Mouse (Mus musculus) frontal cortex, postnatal 10 days (tissue): ENCODE measurements at regions not wholly inside any gene's neighbourhood (a gene's known extent, or its start where the extent isn't known, plus 50 kb on each side); places are given as distances from the start of the nearest gene placed in this dataset.

Source experiments
- DNase-seq, 2 experiments: peaks; one replicate each; pipeline ENCODE4 v3.0.0; 2022; ENCODE audit warnings: low spot score in 2 of 2, mixed read lengths in 1 of 2

GRCm38 (mm10) chr10:17001320-17001719 lies 721.7 kb upstream of the Cited2 start:
- DNase-seq, result no peak

DNA sequence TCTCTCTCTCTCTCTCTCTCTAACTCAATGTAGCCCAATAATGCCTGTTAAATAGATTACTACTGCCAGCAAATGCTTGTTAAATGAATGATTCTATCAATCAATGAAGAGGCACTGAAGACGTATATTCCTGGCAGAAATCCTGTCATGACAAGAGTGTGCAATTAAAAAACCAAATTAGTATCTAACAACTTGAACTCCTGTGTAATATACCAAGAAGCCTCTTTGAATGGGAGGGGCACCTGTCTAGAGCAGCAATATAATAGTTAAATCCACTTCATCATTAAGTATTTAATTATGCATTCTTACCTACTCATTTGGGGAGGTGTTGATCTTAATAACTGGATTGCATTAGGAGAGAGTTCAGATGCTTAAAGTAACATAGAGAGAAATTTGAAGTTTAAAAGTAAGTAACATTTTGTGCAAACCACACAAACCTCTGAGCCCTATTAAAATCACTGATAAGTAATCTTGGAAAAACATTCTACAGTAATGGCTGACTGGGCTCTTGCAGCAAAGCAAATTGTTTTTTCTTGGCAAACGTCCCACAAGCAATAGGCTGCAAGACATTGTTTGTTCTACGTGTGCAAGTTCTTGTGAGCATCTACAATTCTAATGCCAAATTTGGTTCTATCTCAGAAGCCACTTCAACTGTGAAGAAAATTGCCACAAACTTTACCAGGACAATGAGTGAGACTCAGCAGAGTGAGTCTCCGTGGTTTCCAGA lies 719.7 kb upstream of the Cited2 start:
- DNase-seq, result no peak

DNA sequence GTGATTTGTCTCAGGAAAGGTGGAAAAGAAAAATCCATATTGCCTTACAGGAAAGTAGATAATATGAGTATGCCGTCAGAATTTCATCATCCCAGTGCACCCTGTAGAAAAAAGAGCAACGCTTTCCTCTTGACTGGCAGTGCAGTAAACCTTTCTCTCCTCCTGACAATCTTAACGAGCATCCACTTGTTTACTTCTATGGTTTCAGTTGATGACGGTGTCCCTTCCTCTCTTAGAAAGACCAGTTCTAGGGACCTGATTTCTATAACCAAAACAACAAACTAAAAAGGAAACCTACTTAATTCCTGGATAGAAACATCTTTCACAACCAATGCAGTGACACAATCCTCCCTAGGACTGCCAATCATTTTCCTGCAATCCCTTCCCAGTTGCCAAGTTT lies 714.3 kb upstream of the Cited2 start:
- no peak for DNase-seq

- DNase-seq, result no peak
These were observed 713.0 kb upstream of the Cited2 start for GRCm38 (mm10) chr10:17010047-17010446.

- no peak for DNase-seq
These were observed 711.1 kb upstream of the Cited2 start for GRCm38 (mm10) chr10:17011876-17012275.

DNA sequence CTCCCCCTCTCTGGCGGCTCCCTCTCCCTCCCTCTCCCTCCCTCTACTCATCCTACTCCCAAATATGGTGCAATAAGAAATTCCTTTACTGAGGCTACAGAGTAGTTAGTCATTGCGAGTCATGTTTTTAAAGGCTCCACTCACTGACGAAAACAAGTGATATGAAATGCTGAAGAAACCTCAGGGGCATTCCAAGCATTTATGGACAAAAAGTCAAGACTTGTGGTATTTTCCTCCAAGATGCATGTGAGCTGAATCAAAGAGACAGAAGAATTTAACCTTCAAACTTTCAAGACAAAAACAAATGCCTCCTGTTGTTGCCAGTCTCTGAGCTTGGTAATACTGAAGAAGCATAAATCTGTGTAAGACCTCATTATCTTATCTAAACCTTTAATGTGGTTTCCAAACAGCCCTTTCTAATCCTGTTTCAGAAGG lies 710.5 kb upstream of the Cited2 start:
- DNase-seq, result no peak

DNA sequence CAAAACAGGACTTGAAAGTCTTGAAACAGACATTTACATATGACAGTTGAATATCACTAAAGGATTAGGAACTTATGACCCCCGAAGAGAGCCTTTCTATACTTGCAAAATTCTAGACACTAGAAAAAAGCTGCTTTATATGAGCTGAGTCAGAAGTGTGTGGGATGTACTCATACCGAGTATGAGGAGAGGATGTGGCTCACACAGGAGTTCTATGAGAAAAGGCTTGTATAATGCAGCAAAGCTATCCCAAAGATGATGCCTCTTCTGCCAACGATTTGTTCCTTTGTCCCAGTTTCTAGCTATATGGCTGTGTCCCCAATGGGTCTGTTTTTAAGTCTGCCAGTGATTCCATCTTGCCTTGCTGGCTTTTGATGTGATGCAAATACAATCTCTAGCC lies 708.2 kb upstream of the Cited2 start:
- DNase-seq, result no peak

DNA sequence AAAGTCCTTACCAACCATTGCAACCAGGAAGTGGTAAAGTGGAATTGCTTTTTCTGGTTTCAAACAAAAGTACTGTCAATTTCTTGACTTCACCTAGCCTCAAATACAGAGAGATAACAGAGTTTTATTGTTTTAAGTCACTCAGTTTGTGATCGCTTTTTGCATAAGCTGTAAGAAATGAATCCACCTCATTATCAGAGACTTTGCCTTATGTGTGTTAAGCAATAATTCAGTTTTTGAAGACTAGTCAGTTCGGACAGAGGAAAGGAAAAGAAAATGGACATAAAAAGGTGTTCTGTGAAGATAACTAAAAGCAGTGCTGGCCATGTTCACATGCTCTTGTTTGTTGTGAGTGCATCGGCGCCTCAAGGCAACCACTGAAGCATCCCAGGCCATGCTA lies 706.2 kb upstream of the Cited2 start:
- no peak for DNase-seq

DNA sequence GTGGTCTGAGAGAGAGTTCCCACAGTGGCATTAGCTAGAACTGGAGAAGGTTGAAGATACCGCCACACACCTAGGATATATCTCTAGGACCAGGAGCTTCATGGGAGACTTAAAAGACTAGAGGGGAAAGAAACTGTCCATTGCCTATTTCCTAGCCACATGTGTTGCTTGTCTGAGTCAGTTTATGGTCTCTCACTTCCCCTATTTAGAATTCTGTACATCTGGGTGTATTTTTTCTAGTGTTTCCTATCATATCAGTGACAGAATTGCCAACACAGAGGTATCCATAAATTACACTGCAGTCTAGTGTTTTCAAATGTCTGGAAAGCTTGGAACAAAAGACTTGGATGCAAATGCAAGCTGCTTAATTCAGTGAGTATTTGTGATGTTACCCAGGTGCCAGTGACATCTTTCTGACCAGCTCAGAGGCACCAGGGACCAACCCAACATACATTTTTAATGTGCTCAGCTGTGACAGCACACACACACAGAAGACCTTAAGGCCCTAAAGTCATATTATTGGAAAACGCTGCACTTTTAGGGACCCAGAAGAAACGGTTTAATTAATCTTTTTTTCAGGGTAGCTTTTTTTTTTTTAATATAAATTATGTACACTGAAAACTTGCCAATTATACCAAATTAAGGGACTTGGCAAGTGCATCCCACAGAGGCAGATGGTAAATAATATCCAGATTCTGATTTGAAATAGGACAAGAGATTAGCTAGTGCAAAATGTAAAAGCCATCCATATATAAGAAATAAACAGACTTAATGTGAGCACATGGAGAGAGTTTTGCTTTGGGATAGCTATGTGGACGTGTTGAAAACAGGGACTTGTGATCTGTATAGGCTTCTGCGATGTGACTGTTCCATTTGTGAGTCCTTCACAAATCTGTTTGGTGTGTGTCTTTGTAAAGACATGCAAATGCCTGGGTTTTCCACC lies 700.5 kb upstream of the Cited2 start:
- no peak for DNase-seq

DNA sequence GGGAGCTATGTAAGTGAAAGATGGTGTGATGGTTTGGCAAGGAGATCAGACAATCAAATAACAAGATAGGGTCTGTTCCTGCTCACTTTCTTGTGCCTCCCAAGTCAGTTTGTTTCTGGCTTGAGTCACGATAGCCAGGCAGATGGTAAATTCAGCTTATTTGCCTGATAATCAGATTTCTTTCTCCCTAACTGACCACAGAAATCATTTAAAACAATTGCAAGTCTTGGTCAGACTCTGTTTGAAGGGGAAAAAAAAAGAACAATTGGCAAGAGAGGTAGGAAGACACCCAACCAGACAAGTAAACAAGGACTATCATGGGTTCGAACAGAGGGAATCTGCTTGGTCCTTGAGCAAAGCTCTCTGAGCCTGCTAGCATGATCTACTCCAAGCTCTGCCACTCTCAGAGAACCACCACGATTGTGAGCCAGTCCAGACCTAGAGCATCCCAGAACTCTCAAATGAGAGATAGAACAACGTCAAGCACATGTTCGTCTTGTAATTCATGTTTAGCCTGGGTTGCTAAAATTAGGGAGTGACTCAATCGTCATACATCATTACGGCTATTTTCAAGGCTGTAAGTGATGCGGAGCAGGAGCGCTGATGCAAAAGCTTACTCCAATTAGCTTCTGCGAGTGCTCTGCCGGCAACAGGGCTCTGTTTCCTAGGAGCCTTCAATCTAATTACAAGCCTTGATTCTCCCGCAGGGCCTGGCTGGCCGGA lies 699.3 kb upstream of the Cited2 start:
- peak in 1 of 2 experiments; percentile 7 for DNase-seq

- DNase-seq, result no peak
These were observed 698.7 kb upstream of the Cited2 start for GRCm38 (mm10) chr10:17024294-17024665.

DNA sequence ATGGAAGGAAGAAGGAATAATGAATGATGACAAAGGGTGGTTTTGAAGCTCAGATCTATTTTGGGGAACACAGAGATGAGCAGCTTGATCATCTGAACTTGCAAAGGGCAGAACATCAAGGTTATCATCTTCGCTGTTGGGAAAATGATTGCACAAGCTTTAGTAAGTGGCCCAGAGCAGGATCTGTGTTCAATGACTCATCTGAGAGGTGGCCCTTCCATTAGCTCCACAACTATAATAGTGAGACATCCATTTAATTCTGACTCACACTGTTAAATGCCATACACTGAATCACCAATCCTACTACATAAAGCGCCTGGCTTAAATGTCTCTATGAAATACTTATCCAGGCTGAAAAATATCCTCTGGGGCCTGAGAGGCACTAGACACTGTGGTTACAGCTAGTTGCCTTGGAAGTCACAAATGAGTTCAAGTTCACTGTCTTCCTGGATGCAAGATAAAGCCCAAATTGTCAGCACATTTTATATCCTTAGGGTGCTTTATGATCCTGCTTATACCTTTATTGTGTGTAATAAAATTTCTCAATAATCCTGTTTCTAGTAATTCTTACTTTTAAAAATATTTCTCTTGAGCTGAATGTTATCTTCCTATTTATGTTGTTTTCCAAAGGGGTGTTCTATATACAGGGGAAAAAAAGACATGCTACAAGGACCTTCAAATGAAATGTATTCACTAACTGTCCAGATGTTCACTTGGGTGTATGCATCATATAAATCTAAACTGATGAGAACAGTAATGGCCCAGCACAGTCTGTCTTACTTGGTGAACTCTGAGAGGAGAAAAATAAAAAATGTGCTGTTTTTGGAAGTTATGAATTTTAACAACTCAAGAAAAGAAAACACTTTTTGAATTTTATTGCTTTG lies 687.9 kb upstream of the Cited2 start:
- DNase-seq, result no peak

- DNase-seq, result no peak
These were observed 684.6 kb upstream of the Cited2 start for GRCm38 (mm10) chr10:17038259-17039043.

- no peak for DNase-seq
These were observed 680.9 kb upstream of the Cited2 start for GRCm38 (mm10) chr10:17042090-17042489.

DNA sequence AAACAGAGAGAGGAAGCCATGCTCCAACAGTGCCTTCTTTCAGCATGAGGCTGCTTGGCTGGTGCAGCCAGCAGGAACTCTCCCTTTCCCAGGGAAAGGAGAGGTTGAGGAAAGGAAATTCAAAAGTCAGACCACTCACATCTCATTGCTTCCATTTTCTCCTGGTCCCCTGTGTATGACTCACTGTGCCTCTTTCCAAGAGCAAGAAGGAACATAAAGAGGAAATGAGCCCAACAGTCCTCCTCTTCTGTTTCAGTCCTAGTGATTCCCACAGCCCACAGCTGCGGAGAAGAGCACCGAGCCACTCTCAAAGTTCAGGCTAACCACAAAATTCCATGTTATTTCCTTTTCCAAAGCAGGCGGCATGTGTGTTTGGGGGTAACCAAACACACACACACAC lies 680.0 kb upstream of the Cited2 start:
- DNase-seq, result no peak

DNA sequence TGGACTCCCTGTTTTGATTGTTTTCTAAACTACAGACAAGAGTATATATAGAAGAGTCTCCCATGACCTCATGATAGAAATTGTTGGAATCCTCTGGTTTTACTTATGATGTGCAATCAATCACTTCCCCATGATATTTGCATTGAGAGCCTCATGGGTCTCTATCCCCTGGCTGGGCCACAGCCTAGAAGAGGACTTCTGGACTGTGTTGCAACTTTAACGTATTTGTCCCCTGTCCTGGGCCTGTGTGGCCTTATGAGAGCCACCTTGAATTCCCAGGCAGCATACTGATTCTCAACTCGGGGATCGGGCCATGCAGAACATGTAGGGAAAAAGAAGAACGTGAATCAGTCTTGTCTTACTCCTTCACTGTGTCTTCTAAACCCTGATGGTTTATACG lies 676.3 kb upstream of the Cited2 start:
- no peak for DNase-seq

- DNase-seq, result no peak
These were observed 650.1 kb upstream of the Cited2 start for GRCm38 (mm10) chr10:17072906-17073305.

- DNase-seq, result no peak
These were observed 649.0 kb upstream of the Cited2 start for GRCm38 (mm10) chr10:17074013-17074401.

GRCm38 (mm10) chr10:17074402-17075027 lies 648.5 kb upstream of the Cited2 start:
- DNase-seq, result no peak

DNA sequence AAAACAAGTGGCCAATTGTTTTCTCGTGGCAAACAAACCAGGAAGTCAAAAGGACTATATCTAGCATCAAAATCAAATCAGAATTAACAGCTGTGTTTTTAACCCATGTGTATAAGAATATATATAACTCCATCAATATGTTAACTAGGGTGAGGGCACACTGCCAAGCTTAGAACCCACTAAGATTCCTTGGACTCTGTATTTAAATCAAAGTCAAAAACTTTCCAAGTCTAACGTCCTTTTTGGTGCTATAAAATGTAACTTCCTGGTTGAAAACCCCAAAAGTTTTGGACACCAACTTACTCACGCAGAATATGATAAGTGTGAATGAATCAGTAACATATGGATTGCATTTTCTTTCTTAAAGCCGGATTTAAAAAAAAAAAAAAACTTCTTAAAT lies 647.9 kb upstream of the Cited2 start:
- DNase-seq, result no peak
